Mouse (Mus musculus) neural tube, embryonic 13.5 days (tissue): ENCODE results near the gene Mllt11. TPM values are rescaled to one million over a fixed set of nuclear protein-coding genes. Genes with fewer than 3 reads are reported as not detected.

Source experiments
- ATAC-seq: fragments of 200-750 bp; cut with Nextera tagmentation; 2 replicates; pipeline ENCODE4 v1.8.0; 2017; ENCODE audit warnings: low read depth, mild to moderate bottlenecking, moderate TSS enrichment, moderate library complexity
- H3K27ac ChIP-seq: fragments of 300-500 bp; sonication (generic); replicated peaks from 2 replicates; pipeline ENCODE4 v1.5.1; 2015; ENCODE audit warnings: moderate library complexity, mild to moderate bottlenecking, inconsistent platforms
- H3K27me3 ChIP-seq: fragments of 300-500 bp; sonication (generic); 2 replicates; pipeline ENCODE4 v1.6.1; 2015; ENCODE audit warnings: mild to moderate bottlenecking, inconsistent platforms
- H3K36me3 ChIP-seq: fragments of 300-500 bp; sonication (generic); 2 replicates; pipeline ENCODE4 v1.6.1; 2015; ENCODE audit warnings: mild to moderate bottlenecking, inconsistent platforms
- H3K4me1 ChIP-seq: fragments of 300-500 bp; sonication (generic); replicated peaks from 2 replicates; pipeline ENCODE4 v1.6.1; 2015; ENCODE audit warnings: inconsistent platforms
- H3K4me2 ChIP-seq: fragments of 300-500 bp; sonication (generic); 2 replicates; pipeline ENCODE4 v1.6.1; 2015; ENCODE audit warnings: inconsistent platforms, mild to moderate bottlenecking, moderate library complexity
- H3K4me3 ChIP-seq: fragments of 300-500 bp; sonication (generic); 2 replicates; pipeline ENCODE4 v1.5.1; 2015; ENCODE audit warnings: mild to moderate bottlenecking, inconsistent platforms
- H3K9ac ChIP-seq: fragments of 300-500 bp; sonication (generic); 2 replicates; pipeline ENCODE4 v1.6.1; 2015; ENCODE audit warnings: moderate library complexity, mild to moderate bottlenecking, inconsistent platforms
- H3K9me3 ChIP-seq: fragments of 300-500 bp; sonication (generic); 2 replicates; pipeline ENCODE4 v1.6.1; 2016; ENCODE audit warnings: inconsistent platforms
- WGBS: fragments of 180-500 bp; shearing (Covaris S2); methylation state at CpG from one replicate; pipeline ENCODE4 v1.1.7; 2015; 5-methylcytosine and 5-hydroxymethylcytosine counted together
- polyA plus RNA-seq: library from polyadenylated mRNA; unstranded; fragments of >200 nt; fragmentation: Nextera tagmentation; extraction: Ambion mirVana; gene quantifications from 2 replicates; pipeline ENCODE4 v1.2.1, GENCODE M21; 2015

Mllt11 gene
- polyA plus RNA-seq, 1 experiment from 2014 or later: 299 TPM

- Histone ChIP-seq H3K27ac (no peak overlapping the region), H3K4me2 (no peak overlapping the region), H3K4me3 (no peak overlapping the region), H3K9ac (no peak overlapping the region), H3K36me3 (peaks cover 85% of the 10 kb centered on the region), H3K9me3 (no peaks in the 10 kb centered on the region), H3K27me3 (no peaks in the 10 kb centered on the region), H3K4me1 (no peaks in the 10 kb centered on the region)
- WGBS: 88% methylated on average over 2 of the region's 2 CpGs
- ATAC-seq: no peak
These were observed 31.4 kb downstream of the Mllt11 start for GRCm38 (mm10) chr3:95200562-95200961.

GRCm38 (mm10) chr3:95200132-95200531 is 31.8 kb downstream of the Mllt11 start:
- H3K9ac ChIP-seq: no peak overlapping the region
- H3K36me3 ChIP-seq: peaks cover 85% of the 10 kb centered on the region
- H3K4me3 ChIP-seq: no peak overlapping the region
- no peak overlapping the region for H3K27ac ChIP-seq
- ATAC-seq: no peak
- WGBS: 89% methylated on average over 7 of the region's 7 CpGs
- no peak overlapping the region for H3K4me2 ChIP-seq
- no peaks in the 10 kb centered on the region for H3K4me1 ChIP-seq
- H3K9me3 ChIP-seq: no peaks in the 10 kb centered on the region
- no peaks in the 10 kb centered on the region for H3K27me3 ChIP-seq

DNA sequence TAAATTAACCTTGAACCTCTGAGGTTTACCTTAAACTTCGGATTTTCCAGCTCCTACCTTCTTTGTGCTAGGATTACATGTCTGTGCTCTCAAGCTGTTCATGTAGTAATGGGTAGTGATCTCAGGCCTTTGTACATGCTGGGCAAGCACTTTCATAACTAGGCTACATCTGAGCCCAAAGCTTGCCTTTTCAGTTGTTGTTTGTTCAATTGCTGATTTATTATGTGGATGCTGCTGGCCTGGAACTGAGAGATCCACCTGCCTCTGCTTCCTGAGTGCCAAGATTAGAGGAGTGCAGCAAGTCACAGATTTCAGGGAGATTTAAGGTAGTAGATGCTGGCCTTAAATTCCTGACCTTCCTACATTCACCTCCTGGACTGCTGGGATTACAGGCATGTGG is 32.9 kb downstream of the Mllt11 start:
- ATAC-seq: no peak
- Histone ChIP-seq H3K36me3 (peaks cover 85% of the 10 kb centered on the region), H3K4me2 (no peak overlapping the region), H3K27me3 (no peaks in the 10 kb centered on the region), H3K27ac (no peak overlapping the region), H3K9me3 (no peaks in the 10 kb centered on the region), H3K4me1 (no peaks in the 10 kb centered on the region), H3K4me3 (no peak overlapping the region), H3K9ac (no peak overlapping the region)
- 82% methylated on average over 1 of the region's 1 CpGs for WGBS

GRCm38 (mm10) chr3:95195772-95196171 is 36.2 kb downstream of the Mllt11 start:
- 93% methylated on average over 2 of the region's 2 CpGs for WGBS
- Histone ChIP-seq H3K4me1 (no peaks in the 10 kb centered on the region), H3K27me3 (no peaks in the 10 kb centered on the region), H3K36me3 (peaks cover 72% of the 10 kb centered on the region), H3K4me2 (no peak overlapping the region), H3K27ac (no peak overlapping the region), H3K9ac (no peak overlapping the region), H3K9me3 (no peaks in the 10 kb centered on the region), H3K4me3 (no peak overlapping the region)
- ATAC-seq: no peak

DNA sequence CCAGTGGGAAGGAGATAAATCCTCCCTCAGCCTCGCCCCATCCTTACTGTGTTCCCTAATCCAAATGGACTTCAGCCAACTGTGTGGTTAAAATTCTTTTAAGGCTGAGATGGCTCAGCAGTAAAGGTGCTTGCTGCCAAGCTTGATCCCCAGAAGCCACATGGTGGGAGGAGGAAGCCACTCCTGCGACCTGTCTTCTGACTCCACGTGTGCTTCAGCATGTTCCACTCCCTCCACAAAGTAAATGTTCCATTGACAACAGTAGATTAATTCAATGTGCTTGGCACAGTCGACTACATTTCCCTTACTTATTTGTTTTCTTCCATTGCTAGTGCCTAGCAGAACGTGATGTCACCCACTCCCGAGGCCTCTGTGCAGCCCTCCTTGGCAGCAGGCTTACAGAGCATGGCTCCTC is 37.2 kb downstream of the Mllt11 start:
- H3K27me3 ChIP-seq: no peaks in the 10 kb centered on the region
- H3K27ac ChIP-seq: no peak overlapping the region
- H3K4me3 ChIP-seq: no peak overlapping the region
- H3K9me3 ChIP-seq: no peaks in the 10 kb centered on the region
- peaks cover 72% of the 10 kb centered on the region for H3K36me3 ChIP-seq
- no peak for ATAC-seq
- H3K4me1 ChIP-seq: no peaks in the 10 kb centered on the region
- no peak overlapping the region for H3K4me2 ChIP-seq
- H3K9ac ChIP-seq: no peak overlapping the region
- 86% methylated on average over 6 of the region's 6 CpGs for WGBS

DNA sequence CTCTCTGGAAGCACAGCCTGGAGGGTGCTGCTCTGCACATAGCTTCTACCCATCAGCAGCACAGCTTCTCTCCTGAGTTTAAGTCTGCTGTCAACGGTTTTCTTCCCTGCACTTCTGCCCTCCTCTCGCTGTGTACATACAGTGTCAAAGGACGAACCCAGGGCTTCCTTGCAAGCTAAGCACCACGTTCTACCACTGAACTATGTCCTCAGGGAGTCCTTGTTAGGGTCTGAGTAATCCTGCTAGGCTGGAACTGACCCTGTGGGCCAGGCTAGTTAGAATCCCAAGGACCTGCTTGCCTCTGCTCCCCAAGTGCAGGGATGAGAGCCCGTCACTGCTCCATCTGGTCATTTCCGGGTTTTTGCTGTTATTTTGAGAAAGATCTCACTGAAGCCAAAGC is 45.1 kb downstream of the Mllt11 start:
- no peak overlapping the region for H3K4me2 ChIP-seq
- no peaks in the 10 kb centered on the region for H3K9me3 ChIP-seq
- no peak overlapping the region for H3K9ac ChIP-seq
- no peak for ATAC-seq
- 92% methylated on average over 6 of the region's 6 CpGs for WGBS
- H3K27me3 ChIP-seq: no peaks in the 10 kb centered on the region
- H3K27ac ChIP-seq: no peak overlapping the region
- peaks cover 71% of the 10 kb centered on the region for H3K36me3 ChIP-seq
- no peak overlapping the region for H3K4me3 ChIP-seq
- H3K4me1 ChIP-seq: no peaks in the 10 kb centered on the region

- Histone ChIP-seq H3K4me2 (no peak overlapping the region), H3K27me3 (no peaks in the 10 kb centered on the region), H3K36me3 (peaks cover 69% of the 10 kb centered on the region), H3K9me3 (no peaks in the 10 kb centered on the region), H3K27ac (no peak overlapping the region), H3K9ac (no peak overlapping the region), H3K4me3 (no peak overlapping the region), H3K4me1 (no peaks in the 10 kb centered on the region)
- no peak for ATAC-seq
- WGBS: 90% methylated on average over 2 of the region's 2 CpGs
These were observed 45.9 kb downstream of the Mllt11 start for GRCm38 (mm10) chr3:95186100-95186499.

GRCm38 (mm10) chr3:95184796-95185577 is 47.0 kb downstream of the Mllt11 start:
- H3K27ac ChIP-seq: no peak overlapping the region
- no peak for ATAC-seq
- H3K36me3 ChIP-seq: peaks cover 64% of the 10 kb centered on the region
- H3K4me3 ChIP-seq: no peak overlapping the region
- no peak overlapping the region for H3K9ac ChIP-seq
- H3K27me3 ChIP-seq: no peaks in the 10 kb centered on the region
- 94% methylated on average over 9 of the region's 9 CpGs for WGBS
- H3K4me1 ChIP-seq: no peaks in the 10 kb centered on the region
- H3K9me3 ChIP-seq: no peaks in the 10 kb centered on the region
- no peak overlapping the region for H3K4me2 ChIP-seq

GRCm38 (mm10) chr3:95181841-95182240 is 50.1 kb downstream of the Mllt11 start:
- no peak for ATAC-seq
- WGBS: 64% methylated on average over 1 of the region's 1 CpGs

GRCm38 (mm10) chr3:95179890-95180289 is 52.1 kb downstream of the Mllt11 start:
- no peak overlapping the region for H3K9ac ChIP-seq
- no peaks in the 10 kb centered on the region for H3K9me3 ChIP-seq
- H3K27me3 ChIP-seq: no peaks in the 10 kb centered on the region
- H3K36me3 ChIP-seq: peaks cover 16% of the 10 kb centered on the region
- no peak for ATAC-seq
- no peak overlapping the region for H3K4me3 ChIP-seq
- no peak overlapping the region for H3K4me2 ChIP-seq
- no peak overlapping the region for H3K27ac ChIP-seq
- no peaks in the 10 kb centered on the region for H3K4me1 ChIP-seq
- WGBS: 83% methylated on average over 3 of the region's 3 CpGs

More at GRCm38 (mm10) chr3:95181841-95182240, 50.1 kb downstream of the Mllt11 start:
- Histone ChIP-seq H3K4me3 (no peak overlapping the region), H3K4me1 (no peaks in the 10 kb centered on the region), H3K27me3 (no peaks in the 10 kb centered on the region), H3K27ac (no peak overlapping the region), H3K9me3 (no peaks in the 10 kb centered on the region), H3K36me3 (peaks cover 32% of the 10 kb centered on the region), H3K9ac (no peak overlapping the region), H3K4me2 (no peak overlapping the region)

DNA sequence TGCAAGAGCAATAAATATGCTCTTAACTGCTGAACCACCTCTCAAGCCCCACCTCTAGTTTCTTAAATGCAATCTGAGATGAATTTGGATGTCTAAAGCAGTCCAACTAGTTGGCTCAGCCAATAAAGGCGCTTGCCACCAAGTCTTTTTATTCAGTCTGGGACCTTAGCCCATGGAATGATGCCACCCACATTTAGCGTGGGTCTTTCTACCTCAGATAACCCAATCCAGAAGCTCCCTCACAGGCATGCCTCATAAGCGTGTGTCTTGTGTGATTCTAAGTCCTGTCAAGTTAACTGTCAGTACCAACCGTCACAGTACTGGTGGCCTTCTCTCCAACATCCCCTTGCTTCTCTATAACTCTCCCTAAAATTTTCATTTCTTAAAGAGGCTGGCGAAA is 53.0 kb downstream of the Mllt11 start:
- 90% methylated on average over 5 of the region's 5 CpGs for WGBS
- Histone ChIP-seq H3K27me3 (no peaks in the 10 kb centered on the region), H3K27ac (no peak overlapping the region), H3K36me3 (peaks cover 10% of the 10 kb centered on the region; the same call in 1 of the 2 replicates), H3K9ac (no peak overlapping the region), H3K9me3 (no peaks in the 10 kb centered on the region), H3K4me1 (peaks cover 2% of the 10 kb centered on the region), H3K4me3 (no peak overlapping the region), H3K4me2 (no peak overlapping the region)
- no peak for ATAC-seq

DNA sequence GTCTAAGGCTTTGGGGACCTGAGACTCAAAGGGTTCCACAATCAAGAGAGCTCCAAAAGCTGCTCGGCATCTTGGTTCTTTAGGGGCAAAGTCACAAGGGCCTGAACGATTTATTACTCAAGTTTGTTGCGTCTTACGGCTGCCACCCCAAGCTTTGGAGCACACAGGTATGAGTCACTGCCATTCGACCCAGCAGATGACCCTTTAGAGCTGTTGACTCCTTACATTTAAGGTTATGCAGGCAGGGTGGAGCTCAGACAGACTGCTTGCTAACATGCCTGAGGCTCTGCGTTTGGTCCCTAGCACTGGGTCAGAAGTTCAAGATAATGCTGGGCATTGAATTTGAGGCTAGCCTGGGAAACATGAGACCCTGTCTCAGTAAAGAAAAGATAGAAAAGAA is 54.4 kb downstream of the Mllt11 start:
- H3K4me3 ChIP-seq: no peak overlapping the region
- no peak overlapping the region for H3K27ac ChIP-seq
- H3K9ac ChIP-seq: no peak overlapping the region
- no peak overlapping the region for H3K4me2 ChIP-seq
- peaks cover 16% of the 10 kb centered on the region for H3K36me3 ChIP-seq
- H3K4me1 ChIP-seq: peaks cover 16% of the 10 kb centered on the region
- no peaks in the 10 kb centered on the region for H3K9me3 ChIP-seq
- 68% methylated on average over 6 of the region's 6 CpGs for WGBS
- no peak for ATAC-seq
- H3K27me3 ChIP-seq: peaks cover 5% of the 10 kb centered on the region

GRCm38 (mm10) chr3:95176500-95176899 is 55.5 kb downstream of the Mllt11 start:
- Histone ChIP-seq H3K9ac (no peak overlapping the region), H3K27ac (no peak overlapping the region), H3K27me3 (peaks cover 16% of the 10 kb centered on the region), H3K4me3 (no peak overlapping the region), H3K36me3 (peaks cover 27% of the 10 kb centered on the region), H3K4me2 (no peak overlapping the region), H3K4me1 (peaks cover 18% of the 10 kb centered on the region), H3K9me3 (no peaks in the 10 kb centered on the region)
- no peak for ATAC-seq
- WGBS: 53% methylated on average over 3 of the region's 3 CpGs
